Mouse (Mus musculus) liver, embryonic 15.5 days (tissue): ENCODE data around the gene Olfr573-ps1. TPM values are rescaled to one million over a fixed set of nuclear protein-coding genes. Genes with fewer than 3 reads are reported as not detected.

Experiments used
- ATAC-seq: fragments of 200-750 bp; cut with Nextera tagmentation; 2 replicates; pipeline ENCODE4 v1.8.0; 2017; ENCODE audit warnings: moderate number of reproducible peaks, mild to moderate bottlenecking, moderate library complexity; ENCODE audit not compliant: insufficient read depth
- H3K27ac ChIP-seq: fragments of 300-500 bp; sonication (generic); replicated peaks from 2 replicates; pipeline ENCODE4 v1.5.1; 2015; ENCODE audit warnings: mild to moderate bottlenecking, inconsistent platforms
- H3K27me3 ChIP-seq: fragments of 300-500 bp; sonication (generic); 2 replicates; pipeline ENCODE4 v1.6.1; 2015; ENCODE audit warnings: mild to moderate bottlenecking, inconsistent platforms
- H3K36me3 ChIP-seq: fragments of 300-500 bp; sonication (generic); replicated peaks from 2 replicates; pipeline ENCODE4 v1.6.1; 2015; ENCODE audit warnings: moderate library complexity, mild to moderate bottlenecking, inconsistent platforms
- H3K4me1 ChIP-seq: fragments of 300-500 bp; sonication (generic); replicated peaks from 2 replicates; pipeline ENCODE4 v1.6.1; 2015; ENCODE audit warnings: inconsistent platforms
- H3K4me2 ChIP-seq: fragments of 300-500 bp; sonication (generic); 2 replicates; pipeline ENCODE4 v1.6.1; 2015; ENCODE audit warnings: moderate library complexity, mild to moderate bottlenecking, inconsistent platforms
- H3K4me3 ChIP-seq: fragments of 300-500 bp; sonication (generic); replicated peaks from 2 replicates; pipeline ENCODE4 v1.5.1; 2015; ENCODE audit warnings: mild to moderate bottlenecking, inconsistent platforms
- H3K9ac ChIP-seq: fragments of 300-500 bp; sonication (generic); 2 replicates; pipeline ENCODE4 v1.6.1; 2015; ENCODE audit warnings: moderate library complexity, mild to moderate bottlenecking, inconsistent platforms
- H3K9me3 ChIP-seq: fragments of 300-500 bp; sonication (generic); replicated peaks from 2 replicates; pipeline ENCODE4 v1.6.1; 2016; ENCODE audit warnings: inconsistent platforms
- WGBS: fragments of 180-500 bp; shearing (Covaris S2); methylation state at CpG from one replicate; pipeline ENCODE4 v1.1.7; 2015; ENCODE audit warnings: mixed read lengths; ENCODE audit not compliant: insufficient replicate concordance; 5-methylcytosine and 5-hydroxymethylcytosine counted together
- polyA plus RNA-seq: library from polyadenylated mRNA; unstranded; fragments of >200 nt; fragmentation: Nextera tagmentation; extraction: Ambion mirVana; gene quantifications from 2 replicates; pipeline ENCODE4 v1.2.1, GENCODE M21; 2015

The Olfr573-ps1 gene
- polyA plus RNA-seq: not detected in 2 replicates

DNA sequence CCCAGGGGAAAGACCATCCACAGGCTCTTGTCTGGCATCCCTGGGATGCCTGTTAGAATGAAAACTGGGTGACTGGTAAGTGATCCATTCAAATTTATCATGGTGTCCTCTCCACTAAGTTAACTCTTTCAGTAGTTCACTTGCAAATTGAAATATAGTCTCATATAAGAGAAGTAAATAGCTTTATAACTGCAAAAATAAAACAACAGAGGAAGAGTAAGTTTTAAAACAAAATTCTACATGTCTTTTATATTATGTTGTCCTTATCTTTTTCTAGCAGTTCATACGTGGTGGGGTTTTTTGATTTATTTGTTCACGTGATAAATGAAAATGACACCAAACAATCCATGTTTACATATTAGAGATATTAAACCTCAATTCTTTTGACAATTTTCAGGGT lies at the start of gene Olfr573-ps1:
Olfr573-ps1 (minus strand) TSS at position 101 of the 400 bp plus-strand sequence.
- Histone ChIP-seq H3K9me3 (no peaks in the 10 kb centered on the region), H3K9ac (no peak within 1 kb of the TSS), H3K36me3 (no peaks in the 10 kb centered on the region), H3K27ac (no peak within 1 kb of the TSS), H3K4me3 (no peak within 1 kb of the TSS), H3K4me2 (no peak within 1 kb of the TSS), H3K27me3 (no peaks in the 10 kb centered on the region), H3K4me1 (no peaks in the 10 kb centered on the region)
- no peak for ATAC-seq
- WGBS: 71% methylated on average over 2 of the region's 2 CpGs

DNA sequence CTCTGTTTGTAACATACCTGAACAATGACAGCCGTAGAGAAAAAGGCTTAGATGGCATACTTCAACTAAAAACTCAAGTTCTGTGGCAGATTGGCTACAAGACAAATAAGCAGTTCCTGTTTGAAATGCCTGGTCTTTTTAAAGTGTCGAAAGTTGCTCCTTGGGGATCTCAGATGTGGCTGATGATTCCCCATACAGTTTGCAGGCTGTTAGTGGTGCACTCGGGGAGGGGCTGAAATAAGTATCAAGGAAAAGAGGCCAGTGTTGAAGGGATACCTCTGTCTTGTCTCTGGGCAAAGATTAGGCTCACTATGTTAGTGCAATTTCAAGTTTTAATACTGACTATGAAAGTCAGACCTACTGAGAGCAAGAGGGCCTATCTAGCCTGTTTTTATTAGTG lies 46.8 kb upstream of the Olfr573-ps1 start, which contains the start of gene Olfr578:
Olfr578 (minus strand) TSS at position 101 of the 400 bp plus-strand sequence.
- WGBS: 63% methylated on average over 3 of the region's 3 CpGs

DNA sequence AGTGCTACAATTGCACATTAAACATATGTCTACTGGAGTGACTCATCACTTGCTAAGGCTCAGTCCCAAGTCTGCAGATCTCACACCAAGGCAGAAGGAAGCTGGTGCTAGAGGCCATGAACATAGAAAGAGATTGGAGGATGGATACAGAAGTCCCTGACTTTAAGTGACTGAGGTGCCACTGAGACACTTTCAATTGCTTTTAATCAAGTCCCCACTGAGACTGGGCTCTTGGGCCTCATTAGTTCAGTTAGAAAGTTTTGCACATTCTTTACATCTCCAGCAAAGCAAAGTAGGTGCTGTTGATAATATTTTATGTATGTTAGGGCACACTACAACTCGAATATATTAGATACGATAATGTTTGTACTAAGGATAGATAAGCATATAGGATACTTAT lies 33.5 kb upstream of the Olfr573-ps1 start, which contains the start of gene Olfr577:
Olfr577 (minus strand) TSS at position 101 of the 400 bp plus-strand sequence.
- Histone ChIP-seq H3K36me3 (no peaks in the 10 kb centered on the region), H3K9me3 (no peaks in the 10 kb centered on the region), H3K27ac (no peak within 1 kb of the TSS), H3K4me2 (no peak within 1 kb of the TSS), H3K4me1 (no peaks in the 10 kb centered on the region), H3K9ac (no peak within 1 kb of the TSS), H3K4me3 (no peak within 1 kb of the TSS), H3K27me3 (no peaks in the 10 kb centered on the region)
- WGBS: 43% methylated on average over 2 of the region's 2 CpGs
- no peak for ATAC-seq

More for the DNA sequence above, 46.8 kb upstream of the Olfr573-ps1 start, which contains the start of gene Olfr578:
- no peak within 1 kb of the TSS for H3K4me2 ChIP-seq
- H3K36me3 ChIP-seq: no peaks in the 10 kb centered on the region
- no peak within 1 kb of the TSS for H3K27ac ChIP-seq
- no peak for ATAC-seq
- H3K9ac ChIP-seq: no peak within 1 kb of the TSS
- no peaks in the 10 kb centered on the region for H3K4me1 ChIP-seq
- H3K4me3 ChIP-seq: no peak within 1 kb of the TSS
- H3K27me3 ChIP-seq: no peaks in the 10 kb centered on the region
- no peaks in the 10 kb centered on the region for H3K9me3 ChIP-seq

DNA sequence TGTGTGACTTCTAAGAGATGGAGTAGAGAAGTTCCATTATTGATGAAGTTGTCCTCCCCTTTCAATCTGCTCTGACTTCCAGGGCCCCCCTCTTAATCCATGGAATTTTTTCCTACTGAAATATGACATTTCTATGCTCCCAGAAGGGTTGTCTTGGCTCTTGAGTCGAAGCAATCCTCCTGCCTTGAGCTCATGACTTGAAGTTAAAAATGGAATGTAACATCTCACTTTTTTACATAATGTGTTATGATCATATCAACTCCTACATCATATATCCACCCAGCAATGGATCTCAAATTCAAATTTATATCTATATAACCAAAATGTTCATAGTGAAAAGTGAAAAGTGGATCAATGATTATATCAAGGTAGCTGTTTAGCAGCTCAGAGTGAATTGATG lies 32.0 kb upstream of the Olfr573-ps1 start:
- 19% methylated on average over 1 of the region's 1 CpGs for WGBS
- no peaks in the 10 kb centered on the region for H3K9me3 ChIP-seq
- H3K9ac ChIP-seq: no peak overlapping the region
- H3K36me3 ChIP-seq: no peaks in the 10 kb centered on the region
- H3K27me3 ChIP-seq: no peaks in the 10 kb centered on the region
- no peaks in the 10 kb centered on the region for H3K4me1 ChIP-seq
- H3K27ac ChIP-seq: no peak overlapping the region
- H3K4me2 ChIP-seq: no peak overlapping the region
- ATAC-seq: no peak
- H3K4me3 ChIP-seq: no peak overlapping the region

DNA sequence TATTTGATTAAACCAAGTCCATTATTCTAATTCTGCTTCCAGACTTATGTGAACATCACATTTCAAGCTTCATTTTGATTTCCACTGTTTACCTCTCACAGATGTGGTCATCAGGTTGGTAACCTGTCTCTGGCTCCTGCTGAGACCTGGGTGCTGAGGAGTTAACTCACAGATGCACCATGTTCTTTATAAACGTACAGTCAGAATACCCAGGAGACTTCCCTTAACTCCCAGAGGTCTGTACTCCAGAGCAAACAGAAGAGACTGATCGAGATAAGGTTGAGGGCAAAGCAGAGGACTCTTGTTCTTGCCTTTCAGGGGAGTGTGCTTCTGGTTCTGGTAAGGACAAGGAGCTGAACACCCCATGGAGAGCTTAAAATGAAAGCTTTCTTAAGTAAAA lies 20.0 kb upstream of the Olfr573-ps1 start, which contains the start of gene Olfr576:
Olfr576 (plus strand) TSS at position 301 of the 400 bp plus-strand sequence.
- Histone ChIP-seq H3K9me3 (no peaks in the 10 kb centered on the region), H3K4me3 (no peak within 1 kb of the TSS), H3K27me3 (no peaks in the 10 kb centered on the region), H3K4me1 (no peaks in the 10 kb centered on the region), H3K27ac (no peak within 1 kb of the TSS), H3K9ac (no peak within 1 kb of the TSS), H3K36me3 (no peaks in the 10 kb centered on the region), H3K4me2 (no peak within 1 kb of the TSS)
- WGBS: 18% methylated on average over 2 of the region's 2 CpGs
- no peak for ATAC-seq

DNA sequence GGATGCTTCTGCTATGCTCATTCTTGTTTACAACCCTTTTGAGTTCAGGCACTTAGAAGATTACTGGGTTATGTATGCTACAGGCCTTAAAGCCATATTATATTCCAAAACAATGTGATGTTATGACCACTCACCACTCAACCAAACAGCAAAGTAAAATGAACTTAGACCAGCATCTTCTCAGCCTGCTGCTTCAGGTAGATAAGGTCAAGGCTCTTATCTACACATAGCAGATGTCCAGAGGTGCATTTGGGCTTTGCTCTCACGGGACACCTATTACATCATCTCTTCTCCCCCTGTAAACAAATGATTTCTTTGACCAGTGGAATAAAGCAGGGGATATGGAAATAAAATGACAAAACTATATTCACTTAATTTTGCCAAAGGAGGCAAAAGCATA lies 16.2 kb upstream of the Olfr573-ps1 start, which contains the start of gene Olfr575:
Olfr575 (minus strand) TSS at position 183 of the 400 bp plus-strand sequence.
- peak within 1 kb of the TSS; percentile 64 for H3K27ac ChIP-seq
- WGBS: 6% methylated on average over 1 of the region's 1 CpGs
- H3K9me3 ChIP-seq: no peaks in the 10 kb centered on the region
- H3K4me2 ChIP-seq: no peak within 1 kb of the TSS; the same call in 1 of the 2 replicates
- ATAC-seq: peak; percentile 92
- no peaks in the 10 kb centered on the region for H3K27me3 ChIP-seq
- H3K9ac ChIP-seq: no peak within 1 kb of the TSS
- no peaks in the 10 kb centered on the region for H3K4me1 ChIP-seq
- no peaks in the 10 kb centered on the region for H3K36me3 ChIP-seq
- no peak within 1 kb of the TSS for H3K4me3 ChIP-seq

DNA sequence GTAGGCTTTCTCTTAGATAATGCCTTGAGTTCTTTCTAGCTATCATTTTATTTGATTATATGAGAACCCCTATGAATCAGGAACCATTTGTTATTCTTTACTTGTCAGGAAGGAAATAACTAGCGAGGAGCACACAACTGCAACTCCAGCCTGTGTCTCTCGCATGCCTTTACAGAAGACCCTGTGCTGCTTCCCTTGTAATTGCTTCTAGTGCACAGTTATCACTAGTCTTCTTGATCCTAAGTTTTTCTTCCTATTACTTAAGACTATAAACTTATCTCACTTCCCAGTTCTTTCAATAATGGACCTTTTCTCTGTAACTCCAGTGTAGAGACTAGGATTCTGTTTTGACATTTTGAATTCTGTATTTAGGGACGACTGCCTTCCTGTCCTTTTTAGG lies 15.8 kb upstream of the Olfr573-ps1 start:
- H3K9ac ChIP-seq: no peak overlapping the region
- H3K27me3 ChIP-seq: no peaks in the 10 kb centered on the region
- no peaks in the 10 kb centered on the region for H3K36me3 ChIP-seq
- no peaks in the 10 kb centered on the region for H3K9me3 ChIP-seq
- no peak overlapping the region for H3K4me3 ChIP-seq
- peak; percentile 67; the same call in 1 of the 2 replicates for ATAC-seq
- peak overlapping the region; percentile 64 for H3K27ac ChIP-seq
- 44% methylated on average over 3 of the region's 3 CpGs for WGBS
- H3K4me1 ChIP-seq: no peaks in the 10 kb centered on the region
- no peak overlapping the region; the same call in 1 of the 2 replicates for H3K4me2 ChIP-seq

DNA sequence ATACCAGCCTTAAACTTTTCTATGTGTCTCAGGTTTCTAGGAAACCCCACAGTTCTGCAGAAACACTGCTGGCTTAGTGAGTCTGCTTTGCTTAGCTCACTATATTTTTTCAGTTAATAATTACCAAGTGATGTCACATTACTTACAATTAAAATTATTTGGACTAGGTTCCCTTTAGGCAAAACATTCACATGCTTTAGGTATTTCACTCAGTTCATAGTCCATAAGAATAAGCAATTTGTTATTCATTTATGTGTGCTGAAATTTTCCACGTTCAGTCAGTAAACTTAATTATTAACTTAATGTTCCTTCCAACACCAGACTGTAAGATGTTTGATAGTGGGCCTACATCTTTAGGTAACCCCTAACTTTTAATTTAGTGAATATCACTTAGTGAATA lies 8.4 kb upstream of the Olfr573-ps1 start:
- no peak overlapping the region for H3K4me2 ChIP-seq
- H3K36me3 ChIP-seq: no peaks in the 10 kb centered on the region
- H3K4me1 ChIP-seq: no peaks in the 10 kb centered on the region
- no peaks in the 10 kb centered on the region for H3K9me3 ChIP-seq
- WGBS: 32% methylated on average over 1 of the region's 1 CpGs
- no peak overlapping the region for H3K27ac ChIP-seq
- H3K27me3 ChIP-seq: no peaks in the 10 kb centered on the region
- no peak overlapping the region for H3K9ac ChIP-seq
- no peak for ATAC-seq
- H3K4me3 ChIP-seq: no peak overlapping the region

DNA sequence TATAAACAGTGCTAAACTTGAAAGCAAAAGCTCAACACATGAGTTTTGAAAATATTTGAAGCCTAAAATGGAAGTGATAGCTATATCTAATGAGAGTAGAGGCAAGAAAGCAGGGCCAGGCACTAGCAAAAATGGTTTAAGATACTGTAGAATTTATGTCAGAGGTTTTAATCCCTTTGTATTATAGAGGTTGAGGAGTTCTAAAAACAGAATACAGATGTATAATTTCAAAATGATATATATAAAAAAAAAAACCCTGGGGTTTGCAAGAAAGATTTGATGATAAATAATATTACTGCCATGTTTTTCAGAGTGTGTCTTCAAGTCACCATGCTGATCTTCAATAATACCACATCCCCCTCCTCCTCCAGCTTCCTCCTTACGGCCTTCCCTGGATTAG lies 5.8 kb upstream of the Olfr573-ps1 start, which contains the start of gene Olfr574:
Olfr574 (plus strand) TSS at position 301 of the 400 bp plus-strand sequence.
- H3K36me3 ChIP-seq: no peaks in the 10 kb centered on the region
- no peak within 1 kb of the TSS for H3K27ac ChIP-seq
- H3K27me3 ChIP-seq: no peaks in the 10 kb centered on the region
- 81% methylated on average over 1 of the region's 1 CpGs for WGBS
- no peak within 1 kb of the TSS for H3K4me3 ChIP-seq
- no peak for ATAC-seq
- H3K4me1 ChIP-seq: no peaks in the 10 kb centered on the region
- H3K9me3 ChIP-seq: no peaks in the 10 kb centered on the region
- H3K9ac ChIP-seq: no peak within 1 kb of the TSS
- H3K4me2 ChIP-seq: no peak within 1 kb of the TSS

DNA sequence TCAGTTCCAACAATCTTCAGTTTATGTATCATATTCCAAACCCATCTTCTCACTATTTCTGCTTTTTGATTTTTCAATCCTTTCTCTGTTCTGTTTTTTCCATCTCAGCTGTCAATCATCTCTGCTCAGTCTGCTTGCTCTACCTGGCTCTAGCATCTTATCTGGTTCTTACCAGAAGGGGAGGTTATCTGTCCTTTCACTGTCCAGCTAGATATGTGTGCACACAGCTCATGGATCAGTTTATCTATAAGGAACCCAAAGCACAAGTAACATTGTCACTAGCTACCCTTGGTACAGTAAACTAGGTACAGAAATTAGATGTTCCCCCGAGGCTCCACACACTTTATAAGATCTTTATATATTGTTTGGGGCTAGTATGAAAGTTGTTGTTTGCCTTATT lies 1.0 kb upstream of the Olfr573-ps1 start:
- H3K4me2 ChIP-seq: no peak overlapping the region
- peak; percentile 70 for ATAC-seq
- no peak overlapping the region for H3K27ac ChIP-seq
- no peaks in the 10 kb centered on the region for H3K4me1 ChIP-seq
- no peaks in the 10 kb centered on the region for H3K9me3 ChIP-seq
- H3K4me3 ChIP-seq: no peak overlapping the region
- WGBS: 33% methylated on average over 1 of the region's 1 CpGs
- no peaks in the 10 kb centered on the region for H3K36me3 ChIP-seq
- no peak overlapping the region for H3K9ac ChIP-seq
- no peaks in the 10 kb centered on the region for H3K27me3 ChIP-seq

DNA sequence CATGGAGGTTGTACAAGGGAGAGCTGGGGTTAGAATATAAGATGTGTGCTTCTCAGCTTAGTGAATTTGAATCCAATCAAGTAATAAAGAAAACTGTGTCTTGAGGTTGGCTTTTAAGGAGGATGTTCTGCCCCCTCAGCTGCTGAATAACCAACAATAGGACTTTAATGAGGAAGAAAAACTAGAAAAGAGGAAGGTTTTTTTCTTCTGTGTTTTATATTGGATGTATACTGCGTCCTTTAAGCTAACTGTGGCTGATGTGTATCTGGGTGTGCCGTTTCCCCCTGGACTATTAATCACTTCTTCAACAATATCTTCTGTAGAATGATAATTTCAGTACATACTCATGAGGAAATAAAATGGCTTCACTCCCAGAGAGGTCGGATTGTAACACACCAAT lies 15.3 kb downstream of the Olfr573-ps1 start:
- no peak for ATAC-seq
- 28% methylated on average over 3 of the region's 3 CpGs for WGBS
- Histone ChIP-seq H3K36me3 (no peaks in the 10 kb centered on the region), H3K4me1 (no peaks in the 10 kb centered on the region), H3K9me3 (no peaks in the 10 kb centered on the region), H3K27ac (no peak overlapping the region), H3K9ac (no peak overlapping the region), H3K4me3 (no peak overlapping the region), H3K4me2 (no peak overlapping the region), H3K27me3 (no peaks in the 10 kb centered on the region)

DNA sequence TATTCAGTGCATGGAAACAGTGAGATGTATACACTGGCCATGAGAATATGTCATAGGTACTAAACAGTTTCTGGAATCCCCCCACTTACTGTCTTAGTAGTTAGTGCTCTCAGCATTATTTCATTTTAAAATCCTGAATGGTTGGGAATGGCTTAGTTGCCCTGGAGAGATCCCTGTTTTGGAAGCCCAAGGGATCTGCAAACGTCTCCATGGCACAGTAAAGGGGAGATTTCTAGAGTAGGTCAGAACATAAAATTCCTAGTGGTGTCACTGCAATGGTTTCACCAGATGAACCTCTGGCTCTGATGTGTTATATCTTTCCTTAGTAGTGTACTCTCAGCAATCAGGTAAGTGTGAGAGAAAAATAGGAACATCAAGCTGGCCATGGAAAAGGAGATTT lies 18.3 kb downstream of the Olfr573-ps1 start, which contains the start of gene Olfr572:
Olfr572 (plus strand) TSS at position 301 of the 400 bp plus-strand sequence.
- Histone ChIP-seq H3K9ac (no peak within 1 kb of the TSS), H3K27me3 (no peaks in the 10 kb centered on the region), H3K9me3 (no peaks in the 10 kb centered on the region), H3K27ac (no peak within 1 kb of the TSS), H3K4me1 (no peaks in the 10 kb centered on the region), H3K4me2 (no peak within 1 kb of the TSS), H3K36me3 (no peaks in the 10 kb centered on the region), H3K4me3 (no peak within 1 kb of the TSS)
- no peak for ATAC-seq
- 30% methylated on average over 1 of the region's 1 CpGs for WGBS
